In the genomic region with DNA sequence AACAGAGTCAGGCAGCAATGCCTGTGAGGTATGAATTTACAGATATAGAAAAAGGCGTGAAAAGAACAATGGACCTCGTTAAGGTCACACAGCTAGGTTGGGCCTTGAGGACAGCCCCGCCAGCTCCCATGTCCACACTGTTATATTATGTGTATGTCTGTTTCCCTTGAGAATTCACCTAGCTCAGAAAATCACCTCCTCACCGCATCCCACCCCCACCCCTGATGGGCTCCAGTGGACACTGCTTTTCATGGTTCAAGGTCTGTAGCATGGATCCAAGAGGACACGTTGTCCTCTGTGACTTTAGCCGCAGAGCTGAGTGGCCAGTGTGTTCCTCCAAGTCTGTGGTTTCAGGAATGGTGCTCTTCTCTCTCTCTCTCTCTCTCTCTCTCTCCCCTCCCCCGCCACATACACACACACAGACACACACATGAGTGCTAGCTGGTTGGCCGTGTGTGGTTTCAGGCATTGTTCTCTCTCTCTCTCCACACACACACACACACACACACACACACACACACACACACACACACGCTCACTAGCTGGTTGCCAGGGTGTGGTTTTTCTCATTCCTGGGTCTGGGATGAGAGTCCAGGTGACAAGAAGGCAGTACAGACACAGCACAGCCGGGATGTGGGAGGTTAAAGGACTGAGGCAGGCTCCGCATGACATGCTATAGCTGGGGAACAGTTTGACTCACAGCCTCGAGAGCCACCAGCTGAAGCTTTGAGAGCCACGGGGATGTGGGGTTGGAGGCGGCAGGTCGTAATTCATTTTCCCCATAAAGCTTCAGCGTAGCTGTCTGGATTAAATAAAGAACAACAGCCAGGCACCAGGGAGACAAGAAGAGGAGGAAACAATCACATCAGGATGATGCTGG, we compare ENCODE assay signal across 9 mouse cellular contexts.
DNase-seq lines count a peak whose midpoint lies in the region; ATAC-seq and TF ChIP-seq lines count a peak whose summit lies in the region.
"Had no signal": no experiment of that assay in that cellular context is flagged by ENCODE, and none has a peak within 500 bp of the region (broad histone marks: within the 10 kb centered on the region; RNA-seq: fewer than 3 reads in every experiment).

No protein-coding gene starts in this region.

- no peak for TF ChIP-seq CTCF in lung, postnatal 0 days (IDR thresholded peaks at IDR 0.05)

- TF ChIP-seq EP300 in lung, postnatal 0 days (IDR thresholded peaks at IDR 0.05) = no peak

- no peak overlapping the region for H3K27ac ChIP-seq in forebrain, embryonic 12.5 days
- no peak overlapping the region; the same call in 1 of the 2 replicates for H3K27ac ChIP-seq in forebrain, embryonic 15.5 days (replicated peaks)
- no peak overlapping the region for H3K27ac ChIP-seq in lung, postnatal 0 days (ENCODE audit: low read length)
- peak overlapping the region; percentile 50; the same call in 1 of the 2 replicates for H3K27ac ChIP-seq in limb, embryonic 15.5 days

- H3K27me3 ChIP-seq in forebrain, embryonic 12.5 days = no peaks in the 10 kb centered on the region
- no peaks in the 10 kb centered on the region for H3K27me3 ChIP-seq in forebrain, embryonic 15.5 days
- H3K27me3 ChIP-seq in lung, postnatal 0 days (replicated peaks; ENCODE audit: insufficient read depth, low read length) = no peaks in the 10 kb centered on the region
- no peaks in the 10 kb centered on the region for H3K27me3 ChIP-seq in limb, embryonic 15.5 days

- no peak overlapping the region for H3K4me2 ChIP-seq in forebrain, embryonic 12.5 days
- H3K4me2 ChIP-seq in forebrain, embryonic 15.5 days (replicated peaks) = no peak overlapping the region
- H3K4me2 ChIP-seq in lung, postnatal 0 days (replicated peaks; ENCODE audit: low read depth, low read length) = no peak overlapping the region
- H3K4me2 ChIP-seq in limb, embryonic 15.5 days = no peak overlapping the region

- peak overlapping the region; percentile 3; the same call in 1 of the 2 replicates for H3K9ac ChIP-seq in forebrain, embryonic 12.5 days
- no peak overlapping the region for H3K9ac ChIP-seq in forebrain, embryonic 15.5 days (replicated peaks)
- no peak overlapping the region for H3K9ac ChIP-seq in lung, postnatal 0 days (replicated peaks; ENCODE audit: low read depth)
- H3K9ac ChIP-seq in limb, embryonic 15.5 days = no peak overlapping the region

- no peak overlapping the region for H3K4me3 ChIP-seq in forebrain, embryonic 12.5 days (replicated peaks)
- H3K4me3 ChIP-seq in forebrain, embryonic 15.5 days = no peak overlapping the region
- H3K4me3 ChIP-seq in lung, postnatal 0 days (ENCODE audit: low read depth, low read length) = no peak overlapping the region
- H3K4me3 ChIP-seq in limb, embryonic 15.5 days = no peak overlapping the region
- H3K4me3 ChIP-seq: erythroblast, embryonic 14.5 days had no signal

- no peak for DNase-seq in lung, postnatal 0 days (ENCODE audit: low spot score)
- DNase-seq in lung, postnatal 36 days = no peak
- peak; percentile 69 for DNase-seq in telencephalon, adult 2 months (ENCODE audit: low read depth, low spot score)
- DNase-seq in spleen, postnatal 10 days (ENCODE audit: low spot score in 2 of 2) = no peak
- no peak for DNase-seq in testis, postnatal 10 days (ENCODE audit: low spot score)

- WGBS in forebrain, embryonic 12.5 days = 46% methylated on average over 16 of the region's 16 CpGs
- WGBS in forebrain, embryonic 15.5 days = 47% methylated on average over 16 of the region's 16 CpGs
- WGBS in lung, postnatal 0 days = 59% methylated on average over 16 of the region's 16 CpGs
- WGBS in limb, embryonic 15.5 days = 40% methylated on average over 16 of the region's 16 CpGs

- peaks cover 22% of the 10 kb centered on the region for H3K4me1 ChIP-seq in forebrain, embryonic 12.5 days
- peaks cover 24% of the 10 kb centered on the region for H3K4me1 ChIP-seq in forebrain, embryonic 15.5 days
- peaks cover 6% of the 10 kb centered on the region; the same call in 1 of the 2 replicates for H3K4me1 ChIP-seq in lung, postnatal 0 days (ENCODE audit: insufficient read depth, low read depth, low read length)
- peaks cover 37% of the 10 kb centered on the region for H3K4me1 ChIP-seq in limb, embryonic 15.5 days

- ATAC-seq in forebrain, embryonic 12.5 days (ENCODE audit: low FRiP score) = peak; percentile 49; the same call in 1 of the 2 replicates
- no peak; the same call in 1 of the 2 replicates for ATAC-seq in forebrain, embryonic 15.5 days (replicated peaks)
- peak; percentile 13; the same call in 1 of the 2 replicates for ATAC-seq in lung, postnatal 0 days
- 0 out of 2 replicates have a peak, but pooled peaks have one; percentile 12 for ATAC-seq in limb, embryonic 15.5 days (ENCODE audit: insufficient number of reproducible peaks, low FRiP score, low TSS enrichment, low read depth)

- H3K36me3 ChIP-seq in forebrain, embryonic 12.5 days (replicated peaks) = no peaks in the 10 kb centered on the region
- H3K36me3 ChIP-seq in forebrain, embryonic 15.5 days = no peaks in the 10 kb centered on the region
- no peaks in the 10 kb centered on the region for H3K36me3 ChIP-seq in lung, postnatal 0 days (ENCODE audit: insufficient read depth, low read length)
- H3K36me3 ChIP-seq in limb, embryonic 15.5 days = no peaks in the 10 kb centered on the region

- H3K9me3 ChIP-seq in forebrain, embryonic 12.5 days = no peaks in the 10 kb centered on the region
- H3K9me3 ChIP-seq in forebrain, embryonic 15.5 days = no peaks in the 10 kb centered on the region
- H3K9me3 ChIP-seq in lung, postnatal 0 days (ENCODE audit: low read length) = no peaks in the 10 kb centered on the region
- no peaks in the 10 kb centered on the region for H3K9me3 ChIP-seq in limb, embryonic 15.5 days
